Mouse (Mus musculus): ENCODE measurements at regions not wholly inside any gene's neighbourhood (a gene's known extent, or its start where the extent isn't known, plus 50 kb on each side); places are given as distances from the start of the nearest gene placed in this dataset.

GRCm38 (mm10) chrX:99415701-99416100, 55.4 kb downstream of the Pja1 start:
- Histone ChIP-seq H3K4me3 (ENCODE audit: insufficient read depth, low read length) (no peak overlapping the region), H3K27ac (ENCODE audit: insufficient read depth, low read length) (peak overlapping the region; percentile 37), H3K4me1 (ENCODE audit: control insufficient read depth, insufficient read depth, low read length) (no peaks in the 10 kb centered on the region)
- TF ChIP-seq POLR2A (IDR thresholded peaks at IDR 0.05; ENCODE audit: low read depth, low read length) (no peak), CTCF (IDR thresholded peaks at IDR 0.05; ENCODE audit: borderline replicate concordance, insufficient read depth, low read length) (no peak)

- TF ChIP-seq CTCF (IDR thresholded peaks at IDR 0.05; ENCODE audit: borderline replicate concordance, insufficient read depth, low read length) = no peak
- TF ChIP-seq POLR2A (IDR thresholded peaks at IDR 0.05; ENCODE audit: low read depth, low read length) = no peak
- no peaks in the 10 kb centered on the region for H3K4me1 ChIP-seq (ENCODE audit: control insufficient read depth, insufficient read depth, low read length)
- H3K27ac ChIP-seq (ENCODE audit: insufficient read depth, low read length) = no peak overlapping the region
- no peak overlapping the region for H3K4me3 ChIP-seq (ENCODE audit: insufficient read depth, low read length)
Measured at GRCm38 (mm10) chrX:99410942-99411341, 60.1 kb downstream of the Pja1 start.

- TF ChIP-seq POLR2A (IDR thresholded peaks at IDR 0.05; ENCODE audit: low read depth, low read length) (no peak), CTCF (IDR thresholded peaks at IDR 0.05; ENCODE audit: borderline replicate concordance, insufficient read depth, low read length) (no peak)
- no peaks in the 10 kb centered on the region for H3K4me1 ChIP-seq (ENCODE audit: control insufficient read depth, insufficient read depth, low read length)
- H3K4me3 ChIP-seq (ENCODE audit: insufficient read depth, low read length) = no peak overlapping the region
- no peak overlapping the region for H3K27ac ChIP-seq (ENCODE audit: insufficient read depth, low read length)
Measured at GRCm38 (mm10) chrX:99409858-99410257, 61.2 kb downstream of the Pja1 start.

- no peak overlapping the region for H3K4me3 ChIP-seq (ENCODE audit: insufficient read depth, low read length)
- no peak overlapping the region for H3K27ac ChIP-seq (ENCODE audit: insufficient read depth, low read length)
- TF ChIP-seq POLR2A (IDR thresholded peaks at IDR 0.05; ENCODE audit: low read depth, low read length) (no peak), CTCF (IDR thresholded peaks at IDR 0.05; ENCODE audit: borderline replicate concordance, insufficient read depth, low read length) (no peak)
- no peaks in the 10 kb centered on the region for H3K4me1 ChIP-seq (ENCODE audit: control insufficient read depth, insufficient read depth, low read length)
Measured at GRCm38 (mm10) chrX:99409331-99409730, 61.7 kb downstream of the Pja1 start.

GRCm38 (mm10) chrX:99408804-99409203, 62.3 kb downstream of the Pja1 start:
- Histone ChIP-seq H3K27ac (ENCODE audit: insufficient read depth, low read length) (no peak overlapping the region), H3K4me3 (ENCODE audit: insufficient read depth, low read length) (no peak overlapping the region), H3K4me1 (ENCODE audit: control insufficient read depth, insufficient read depth, low read length) (no peaks in the 10 kb centered on the region)
- no peak for TF ChIP-seq POLR2A (IDR thresholded peaks at IDR 0.05; ENCODE audit: low read depth, low read length)
- no peak for TF ChIP-seq CTCF (IDR thresholded peaks at IDR 0.05; ENCODE audit: borderline replicate concordance, insufficient read depth, low read length)

GRCm38 (mm10) chrX:99405843-99406242, 65.2 kb downstream of the Pja1 start:
- TF ChIP-seq POLR2A (IDR thresholded peaks at IDR 0.05; ENCODE audit: low read depth, low read length) = no peak
- no peak for TF ChIP-seq CTCF (IDR thresholded peaks at IDR 0.05; ENCODE audit: borderline replicate concordance, insufficient read depth, low read length)
- no peaks in the 10 kb centered on the region for H3K4me1 ChIP-seq (ENCODE audit: control insufficient read depth, insufficient read depth, low read length)

GRCm38 (mm10) chrX:99403521-99404149, 67.4 kb downstream of the Pja1 start:
- Histone ChIP-seq H3K4me1 (ENCODE audit: control insufficient read depth, insufficient read depth, low read length) (no peaks in the 10 kb centered on the region), H3K4me3 (ENCODE audit: insufficient read depth, low read length) (no peak overlapping the region), H3K27ac (ENCODE audit: insufficient read depth, low read length) (no peak overlapping the region)
- TF ChIP-seq POLR2A (IDR thresholded peaks at IDR 0.05; ENCODE audit: low read depth, low read length) (no peak), CTCF (IDR thresholded peaks at IDR 0.05; ENCODE audit: borderline replicate concordance, insufficient read depth, low read length) (no peak)

More at GRCm38 (mm10) chrX:99405843-99406242, 65.2 kb downstream of the Pja1 start:
- no peak overlapping the region for H3K27ac ChIP-seq (ENCODE audit: insufficient read depth, low read length)
- no peak overlapping the region for H3K4me3 ChIP-seq (ENCODE audit: insufficient read depth, low read length)

- Histone ChIP-seq H3K4me1 (ENCODE audit: control insufficient read depth, insufficient read depth, low read length) (no peaks in the 10 kb centered on the region), H3K27ac (ENCODE audit: insufficient read depth, low read length) (no peak overlapping the region), H3K4me3 (ENCODE audit: insufficient read depth, low read length) (no peak overlapping the region)
- TF ChIP-seq CTCF (IDR thresholded peaks at IDR 0.05; ENCODE audit: borderline replicate concordance, insufficient read depth, low read length) = peak; percentile 9; the same call in 1 of the 2 replicates
- no peak for TF ChIP-seq POLR2A (IDR thresholded peaks at IDR 0.05; ENCODE audit: low read depth, low read length)
Measured at GRCm38 (mm10) chrX:99402841-99403520, 68.1 kb downstream of the Pja1 start.

GRCm38 (mm10) chrX:99397344-99397743, 73.7 kb downstream of the Pja1 start:
- TF ChIP-seq POLR2A (IDR thresholded peaks at IDR 0.05; ENCODE audit: low read depth, low read length) (no peak), CTCF (IDR thresholded peaks at IDR 0.05; ENCODE audit: borderline replicate concordance, insufficient read depth, low read length) (no peak)
- no peak overlapping the region for H3K4me3 ChIP-seq (ENCODE audit: insufficient read depth, low read length)
- no peak overlapping the region for H3K27ac ChIP-seq (ENCODE audit: insufficient read depth, low read length)
- no peaks in the 10 kb centered on the region for H3K4me1 ChIP-seq (ENCODE audit: control insufficient read depth, insufficient read depth, low read length)

GRCm38 (mm10) chrX:99396180-99396579, 74.9 kb downstream of the Pja1 start:
- TF ChIP-seq POLR2A (IDR thresholded peaks at IDR 0.05; ENCODE audit: low read depth, low read length) (no peak), CTCF (IDR thresholded peaks at IDR 0.05; ENCODE audit: borderline replicate concordance, insufficient read depth, low read length) (no peak)
- no peak overlapping the region for H3K27ac ChIP-seq (ENCODE audit: insufficient read depth, low read length)
- H3K4me1 ChIP-seq (ENCODE audit: control insufficient read depth, insufficient read depth, low read length) = no peaks in the 10 kb centered on the region

More at GRCm38 (mm10) chrX:99396180-99396579, 74.9 kb downstream of the Pja1 start:
- no peak overlapping the region for H3K4me3 ChIP-seq (ENCODE audit: insufficient read depth, low read length)
